Mouse (Mus musculus): ENCODE results near the gene Spg20. TPM values are rescaled to one million over a fixed set of nuclear protein-coding genes. Genes with fewer than 3 reads are reported as not detected.

Gene Spg20
- polyA plus RNA-seq, 1 experiment, result 6.8 TPM

DNA sequence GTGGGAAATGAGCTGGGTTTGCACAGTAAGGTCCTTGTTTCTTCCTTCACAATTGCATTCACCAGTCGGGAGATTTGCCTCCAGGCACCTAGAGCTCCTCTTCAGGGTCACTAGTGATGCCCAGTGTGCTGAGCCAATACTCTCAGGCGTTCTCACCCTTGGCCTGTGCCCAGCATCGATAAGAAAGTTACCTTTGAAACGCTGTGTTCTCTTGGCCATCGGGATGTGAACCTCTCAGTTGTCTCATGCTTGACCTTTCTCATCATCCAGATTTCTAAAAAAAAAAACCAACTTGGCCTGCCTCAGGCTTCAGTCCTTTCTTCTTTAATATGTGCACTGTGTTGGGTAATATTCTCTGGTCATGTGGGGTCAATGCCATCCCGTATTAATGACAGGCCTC is 34.5 kb downstream of the Spg20 start:
- no peak overlapping the region for H3K4me3 ChIP-seq (ENCODE audit: low read depth, low read length)
- H3K36me3 ChIP-seq (ENCODE audit: control insufficient read depth, insufficient read depth, low read length), result no peaks in the 10 kb centered on the region
- H3K27ac ChIP-seq (ENCODE audit: insufficient read depth, low read depth, low read length), result no peak overlapping the region
- no peak for TF ChIP-seq POLR2A (IDR thresholded peaks at IDR 0.05; ENCODE audit: low read depth, low read length)
- TF ChIP-seq CTCF (IDR thresholded peaks at IDR 0.05; ENCODE audit: extremely low read depth, insufficient read length, insufficient replicate concordance, low read depth, low read length), result no peak
- 61% methylated on average over 6 of the region's 6 CpGs for WGBS
- no peaks in the 10 kb centered on the region for H3K27me3 ChIP-seq (ENCODE audit: control insufficient read depth, insufficient read depth, low read length)
- no peaks in the 10 kb centered on the region for H3K4me1 ChIP-seq (ENCODE audit: control insufficient read depth, insufficient read depth, insufficient read length, low read length)

DNA sequence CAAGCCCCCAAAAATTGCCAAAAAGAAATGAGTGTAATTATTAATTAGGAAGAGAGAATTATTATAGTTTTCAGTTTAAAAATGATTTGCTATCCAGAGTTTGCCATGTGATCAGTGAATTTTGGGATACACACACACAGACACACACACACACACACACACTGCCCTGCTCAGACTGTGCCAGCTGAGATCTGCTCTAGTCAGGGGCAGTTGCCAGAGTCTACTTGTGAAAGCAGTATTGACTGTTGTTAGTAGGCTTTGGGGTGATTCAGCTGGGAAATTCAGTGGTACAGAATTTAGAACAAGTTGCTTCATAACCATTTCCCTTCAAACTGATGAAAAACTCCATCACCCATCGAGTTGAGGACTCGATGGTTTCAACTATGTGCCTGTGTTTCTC is 35.2 kb downstream of the Spg20 start:
- Histone ChIP-seq H3K4me1 (ENCODE audit: control insufficient read depth, insufficient read depth, insufficient read length, low read length) (no peaks in the 10 kb centered on the region), H3K27ac (ENCODE audit: insufficient read depth, low read depth, low read length) (no peak overlapping the region), H3K27me3 (ENCODE audit: control insufficient read depth, insufficient read depth, low read length) (no peaks in the 10 kb centered on the region), H3K36me3 (ENCODE audit: control insufficient read depth, insufficient read depth, low read length) (no peaks in the 10 kb centered on the region), H3K4me3 (ENCODE audit: low read depth, low read length) (no peak overlapping the region)
- no peak for TF ChIP-seq POLR2A (IDR thresholded peaks at IDR 0.05; ENCODE audit: low read depth, low read length)
- no peak for TF ChIP-seq CTCF (IDR thresholded peaks at IDR 0.05; ENCODE audit: extremely low read depth, insufficient read length, insufficient replicate concordance, low read depth, low read length)
- 87% methylated on average over 2 of the region's 2 CpGs for WGBS

DNA sequence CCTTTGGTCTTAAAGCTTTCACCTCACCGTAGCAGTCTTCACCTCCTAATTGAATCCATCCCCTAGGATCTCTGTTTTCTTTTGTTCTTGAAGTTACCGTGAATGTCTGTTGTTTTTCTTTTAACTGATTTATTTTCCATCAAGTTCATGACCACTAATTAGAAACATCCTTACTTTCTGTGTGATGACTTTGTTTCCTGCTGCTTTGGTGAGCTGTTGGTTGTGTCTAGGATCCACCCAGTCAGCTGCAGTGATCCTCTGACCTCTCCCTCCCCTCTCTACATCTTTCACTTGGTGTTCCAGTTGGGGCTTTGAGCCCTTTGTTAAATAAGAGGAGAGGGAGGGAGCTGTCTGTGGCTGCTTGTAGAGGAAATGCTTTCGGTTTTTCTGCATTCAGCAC is 36.2 kb downstream of the Spg20 start:
- H3K4me1 ChIP-seq (ENCODE audit: control insufficient read depth, insufficient read depth, insufficient read length, low read length), result no peaks in the 10 kb centered on the region
- no peak overlapping the region for H3K27ac ChIP-seq (ENCODE audit: insufficient read depth, low read depth, low read length)
- no peak overlapping the region for H3K4me3 ChIP-seq (ENCODE audit: low read depth, low read length)
- TF ChIP-seq POLR2A (IDR thresholded peaks at IDR 0.05; ENCODE audit: low read depth, low read length) (no peak), CTCF (IDR thresholded peaks at IDR 0.05; ENCODE audit: extremely low read depth, insufficient read length, insufficient replicate concordance, low read depth, low read length) (no peak)
- WGBS, result 49% methylated on average over 3 of the region's 3 CpGs
- no peaks in the 10 kb centered on the region for H3K36me3 ChIP-seq (ENCODE audit: control insufficient read depth, insufficient read depth, low read length)
- no peaks in the 10 kb centered on the region for H3K27me3 ChIP-seq (ENCODE audit: control insufficient read depth, insufficient read depth, low read length)

DNA sequence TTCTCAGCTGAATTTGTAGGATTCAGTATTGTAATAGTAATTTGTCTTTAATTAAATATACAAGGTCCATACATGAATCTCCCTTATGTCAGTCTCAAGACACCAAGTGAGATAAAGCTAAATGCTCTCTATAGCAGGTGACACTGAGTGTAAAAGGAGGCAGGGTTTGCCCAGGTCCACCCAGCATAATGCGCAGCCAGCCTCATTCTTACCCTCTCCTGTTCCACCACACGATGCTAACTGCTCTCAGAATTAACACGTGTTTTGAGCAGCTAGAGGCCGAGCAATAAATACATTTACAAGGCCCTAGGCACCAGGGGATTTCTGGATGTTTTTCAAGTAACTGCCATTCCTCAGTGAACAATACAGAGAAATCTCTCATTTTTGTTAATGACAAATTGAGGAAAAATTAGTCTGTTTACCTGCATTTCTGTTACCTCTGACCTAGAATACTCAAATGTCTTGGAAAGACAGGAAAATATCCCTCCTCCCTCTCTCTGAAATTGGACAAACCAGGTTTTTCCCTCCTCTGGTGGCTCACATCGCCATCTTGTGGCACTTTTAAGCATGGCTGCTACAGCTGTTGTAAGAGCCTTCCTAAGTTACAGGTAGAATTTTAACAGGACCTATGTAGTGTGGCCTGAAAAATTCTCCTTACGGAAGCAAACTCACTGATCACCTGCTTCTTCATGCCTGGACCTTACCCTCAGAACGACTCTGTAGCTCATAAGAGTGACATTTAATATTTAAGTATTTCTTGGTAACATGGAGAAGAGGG is 39.9 kb downstream of the Spg20 start:
- Histone ChIP-seq H3K27ac (ENCODE audit: insufficient read depth, low read depth, low read length) (no peak overlapping the region), H3K36me3 (ENCODE audit: control insufficient read depth, insufficient read depth, low read length) (no peaks in the 10 kb centered on the region), H3K4me3 (ENCODE audit: low read depth, low read length) (no peak overlapping the region), H3K4me1 (ENCODE audit: control insufficient read depth, insufficient read depth, insufficient read length, low read length) (no peaks in the 10 kb centered on the region), H3K27me3 (ENCODE audit: control insufficient read depth, insufficient read depth, low read length) (no peaks in the 10 kb centered on the region)
- 38% methylated on average over 7 of the region's 7 CpGs for WGBS
- TF ChIP-seq CTCF (IDR thresholded peaks at IDR 0.05; ENCODE audit: extremely low read depth, insufficient read length, insufficient replicate concordance, low read depth, low read length), result no peak
- TF ChIP-seq POLR2A (IDR thresholded peaks at IDR 0.05; ENCODE audit: low read depth, low read length), result no peak

DNA sequence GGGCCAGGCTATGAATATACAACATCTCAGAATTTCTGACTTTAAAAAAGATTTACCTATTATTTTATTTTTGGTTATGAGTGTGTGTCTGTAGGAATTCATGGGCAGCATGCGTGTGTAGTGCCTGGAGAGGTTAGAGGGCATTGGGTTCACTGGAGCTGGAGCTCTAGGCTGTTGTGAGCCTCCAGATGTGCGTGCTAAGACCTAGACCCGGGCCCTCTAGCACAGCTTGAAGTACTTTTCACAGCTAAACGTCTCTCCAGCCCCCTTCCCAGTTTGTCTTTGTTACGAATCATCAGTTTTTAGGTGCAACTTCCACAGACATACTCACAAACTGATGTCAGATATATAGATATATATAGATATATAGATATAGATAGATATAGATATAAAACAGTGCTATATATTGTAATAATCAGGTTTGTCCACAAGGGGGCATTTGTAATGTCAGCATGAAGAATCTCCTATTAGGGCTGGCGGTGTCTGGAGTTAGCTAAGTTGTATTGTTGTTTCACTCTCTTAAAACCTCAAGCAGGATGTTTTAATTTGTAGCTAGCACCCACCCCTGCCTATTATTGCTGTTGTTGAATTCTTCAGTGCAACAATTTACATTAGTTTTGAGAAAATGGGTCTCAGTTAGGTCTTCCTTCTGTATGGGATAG is 40.9 kb downstream of the Spg20 start:
- Histone ChIP-seq H3K27me3 (ENCODE audit: control insufficient read depth, insufficient read depth, low read length) (no peaks in the 10 kb centered on the region), H3K36me3 (ENCODE audit: control insufficient read depth, insufficient read depth, low read length) (no peaks in the 10 kb centered on the region), H3K27ac (ENCODE audit: insufficient read depth, low read depth, low read length) (no peak overlapping the region), H3K4me1 (ENCODE audit: control insufficient read depth, insufficient read depth, insufficient read length, low read length) (no peaks in the 10 kb centered on the region), H3K4me3 (ENCODE audit: low read depth, low read length) (no peak overlapping the region)
- no peak for TF ChIP-seq CTCF (IDR thresholded peaks at IDR 0.05; ENCODE audit: extremely low read depth, insufficient read length, insufficient replicate concordance, low read depth, low read length)
- TF ChIP-seq POLR2A (IDR thresholded peaks at IDR 0.05; ENCODE audit: low read depth, low read length), result no peak
- 61% methylated on average over 6 of the region's 6 CpGs for WGBS

DNA sequence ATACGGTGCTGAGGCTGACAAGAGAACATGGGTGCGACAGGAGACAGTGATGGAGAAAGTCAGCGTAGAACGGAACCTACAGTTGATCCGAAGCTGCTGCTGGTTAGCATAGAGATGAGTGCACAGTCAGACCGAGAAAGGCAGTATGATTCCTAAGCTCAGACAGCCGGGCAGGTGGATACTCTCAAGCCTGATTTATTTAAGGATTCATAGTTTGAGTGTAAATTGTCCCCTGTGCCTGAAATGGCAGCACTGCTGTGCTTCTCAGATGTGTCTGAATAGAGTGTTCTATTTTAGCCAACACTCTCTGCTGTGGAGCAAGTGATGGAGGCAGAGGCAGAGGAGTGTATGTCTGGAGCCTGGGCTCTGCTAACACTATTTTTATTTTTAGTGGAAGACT is 42.3 kb downstream of the Spg20 start:
- Histone ChIP-seq H3K4me1 (ENCODE audit: control insufficient read depth, insufficient read depth, insufficient read length, low read length) (no peaks in the 10 kb centered on the region), H3K36me3 (ENCODE audit: control insufficient read depth, insufficient read depth, low read length) (no peaks in the 10 kb centered on the region), H3K27ac (ENCODE audit: insufficient read depth, low read depth, low read length) (no peak overlapping the region), H3K27me3 (ENCODE audit: control insufficient read depth, insufficient read depth, low read length) (no peaks in the 10 kb centered on the region), H3K4me3 (ENCODE audit: low read depth, low read length) (no peak overlapping the region)
- TF ChIP-seq CTCF (IDR thresholded peaks at IDR 0.05; ENCODE audit: extremely low read depth, insufficient read length, insufficient replicate concordance, low read depth, low read length) (no peak), POLR2A (IDR thresholded peaks at IDR 0.05; ENCODE audit: low read depth, low read length) (no peak)
- 84% methylated on average over 7 of the region's 7 CpGs for WGBS

DNA sequence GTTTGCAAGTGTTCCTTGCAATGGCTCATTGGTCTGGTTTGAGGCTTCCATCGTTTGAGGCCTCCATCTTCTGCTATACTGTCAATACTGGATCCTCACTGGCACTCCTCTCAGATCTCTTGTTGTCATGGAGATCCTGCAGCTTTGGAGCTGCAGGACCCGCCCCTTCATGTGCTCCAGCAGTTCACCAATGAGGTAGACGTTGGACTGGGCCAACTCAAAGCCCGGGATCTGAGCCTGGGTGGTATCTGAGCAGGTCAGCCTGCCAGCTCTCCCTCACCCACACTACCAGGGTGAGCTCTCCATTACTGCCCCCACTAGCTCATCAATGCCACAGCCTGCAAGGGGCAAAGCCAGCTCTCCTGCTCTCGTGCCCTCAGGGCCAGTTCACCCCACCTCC is 45.5 kb downstream of the Spg20 start:
- 54% methylated on average over 5 of the region's 5 CpGs for WGBS
- Histone ChIP-seq H3K27ac (ENCODE audit: insufficient read depth, low read depth, low read length) (no peak overlapping the region), H3K27me3 (ENCODE audit: control insufficient read depth, insufficient read depth, low read length) (no peaks in the 10 kb centered on the region), H3K36me3 (ENCODE audit: control insufficient read depth, insufficient read depth, low read length) (no peaks in the 10 kb centered on the region), H3K4me3 (ENCODE audit: low read depth, low read length) (no peak overlapping the region), H3K4me1 (ENCODE audit: control insufficient read depth, insufficient read depth, insufficient read length, low read length) (no peaks in the 10 kb centered on the region)
- TF ChIP-seq POLR2A (IDR thresholded peaks at IDR 0.05; ENCODE audit: low read depth, low read length) (no peak), CTCF (IDR thresholded peaks at IDR 0.05; ENCODE audit: extremely low read depth, insufficient read length, insufficient replicate concordance, low read depth, low read length) (no peak)

Measured in small intestine, adult 2 months (tissue).